Mouse (Mus musculus): ENCODE measurements around the gene a. TPM values are rescaled to one million over a fixed set of nuclear protein-coding genes. Genes with fewer than 3 reads are reported as not detected.
"Not testable (repeated sequence)": the region's sequence is repeated elsewhere in the genome, so short reads cannot be mapped to it uniquely, and the experiment has no call there.

a gene
- total and polyA plus RNA-seq, 3 experiments, result 7.8 to 23.8 (median 10.9) TPM

GRCm38 (mm10) chr2:155012991-155013390 is 221.8 kb downstream of the a start:
- DNase-seq (ENCODE audit: extremely low read depth), result no peak
- Histone ChIP-seq H3K4me3 (replicated peaks in 1 of 3; ENCODE audit: low read depth in 2 of 3, low read length in 2 of 3, poor library complexity in 1 of 3) (no peak overlapping the region), H3K9me3 (replicated peaks; ENCODE audit: low read length) (no peaks in the 10 kb centered on the region), H3K79me2 (replicated peaks; ENCODE audit: control insufficient read depth, extremely low read depth, insufficient read depth, poor library complexity, severe bottlenecking) (no peaks in the 10 kb centered on the region), H3K36me3 (replicated peaks in 1 of 2; ENCODE audit: control insufficient read depth in 1 of 2, insufficient read depth in 1 of 2, low read length in 1 of 2) (no peaks in the 10 kb centered on the region), H3K4me1 (ENCODE audit: control insufficient read depth in 1 of 2, insufficient read depth in 2 of 2) (peaks cover 0 to 8% of the 10 kb centered on the region in 2 experiments; a peak in 1 of 4 replicates), H3K27ac (ENCODE audit: insufficient read depth, low read depth) (no peak overlapping the region), H3K27me3 (replicated peaks) (peaks cover 3% of the 10 kb centered on the region), H3K9ac (ENCODE audit: insufficient read depth, low read depth) (no peak overlapping the region), H3K4me2 (ENCODE audit: insufficient read depth, low read depth, poor library complexity, severe bottlenecking) (no peak overlapping the region)
- dilution Hi-C loops (cut with MboI; ENCODE audit: extremely low pct_ligation_motif_present, extremely low pct_unique_long_range_greater_than_20kb, low sequenced_read_pairs) (no loop called here), in situ Hi-C loops (cut with MboI; ENCODE audit: low pct_ligation_motif_present, low pct_unique_long_range_greater_than_20kb, low sequenced_read_pairs) (no loop called here)
- no peak for TF ChIP-seq SMC3 (IDR thresholded peaks at IDR 0.05; ENCODE audit: low read depth, low read length)
- TF ChIP-seq TBP (conservative IDR thresholded peaks at IDR 0.05; ENCODE audit: low read depth, low read length), result no peak
- no peak for TF ChIP-seq CTCF (conservative IDR thresholded peaks at IDR 0.05 in 1 of 2, IDR thresholded peaks at IDR 0.05 in 1 of 2; ENCODE audit: low read depth in 2 of 2, low read length in 2 of 2)
- TF ChIP-seq ETS1 (conservative IDR thresholded peaks at IDR 0.05; ENCODE audit: low read depth, low read length), result no peak
- no peak for TF ChIP-seq MEF2A (IDR thresholded peaks at IDR 0.05; ENCODE audit: borderline replicate concordance, low read depth, low read length)
- TF ChIP-seq IRF4 (IDR thresholded peaks at IDR 0.05; ENCODE audit: low read depth, low read length), result no peak
- TF ChIP-seq MYC (IDR thresholded peaks at IDR 0.05; ENCODE audit: low read depth, low read length), result no peak
- TF ChIP-seq ZKSCAN1 (IDR thresholded peaks at IDR 0.05; ENCODE audit: borderline replicate concordance, low read depth, low read length), result no peak
- TF ChIP-seq ZMIZ1 (IDR thresholded peaks at IDR 0.05; ENCODE audit: low read depth, low read length), result no peak
- no peak for TF ChIP-seq UBTF (IDR thresholded peaks at IDR 0.05; ENCODE audit: low read depth, low read length)
- TF ChIP-seq KAT2A (IDR thresholded peaks at IDR 0.05; ENCODE audit: insufficient replicate concordance, low read length), result no peak
- TF ChIP-seq NRF1 (IDR thresholded peaks at IDR 0.05; ENCODE audit: low read depth, low read length), result no peak
- TF ChIP-seq ELF1 (IDR thresholded peaks at IDR 0.05; ENCODE audit: low read depth, low read length), result no peak
- no peak for TF ChIP-seq POLR2AphosphoS2 (IDR thresholded peaks at IDR 0.05; ENCODE audit: low read depth, low read length)
- no peak for TF ChIP-seq MAX (IDR thresholded peaks at IDR 0.05; ENCODE audit: low read length)
- TF ChIP-seq TCF12 (IDR thresholded peaks at IDR 0.05; ENCODE audit: low read depth, low read length), result no peak
- TF ChIP-seq USF2 (conservative IDR thresholded peaks at IDR 0.05; ENCODE audit: low read depth, low read length), result no peak

GRCm38 (mm10) chr2:155016751-155017150 is 225.5 kb downstream of the a start:
- DNase-seq (ENCODE audit: extremely low read depth); H3K9ac ChIP-seq (ENCODE audit: insufficient read depth, low read depth); H3K27ac ChIP-seq (ENCODE audit: insufficient read depth, low read depth); H3K27me3 ChIP-seq (replicated peaks); H3K4me2 ChIP-seq (ENCODE audit: insufficient read depth, low read depth, poor library complexity, severe bottlenecking); dilution Hi-C loops (cut with MboI; ENCODE audit: extremely low pct_ligation_motif_present, extremely low pct_unique_long_range_greater_than_20kb, low sequenced_read_pairs); H3K36me3 ChIP-seq (replicated peaks in 1 of 2; ENCODE audit: control insufficient read depth in 1 of 2, insufficient read depth in 1 of 2, low read length in 1 of 2); H3K4me3 ChIP-seq (replicated peaks in 1 of 3; ENCODE audit: low read depth in 2 of 3, low read length in 2 of 3, poor library complexity in 1 of 3); in situ Hi-C loops (cut with MboI; ENCODE audit: low pct_ligation_motif_present, low pct_unique_long_range_greater_than_20kb, low sequenced_read_pairs); H3K79me2 ChIP-seq (replicated peaks; ENCODE audit: control insufficient read depth, extremely low read depth, insufficient read depth, poor library complexity, severe bottlenecking); H3K9me3 ChIP-seq (replicated peaks; ENCODE audit: low read length): not testable (repeated sequence)
- H3K4me1 ChIP-seq (ENCODE audit: control insufficient read depth in 1 of 2, insufficient read depth in 2 of 2), result peaks cover 5 to 11% of the 10 kb centered on the region in 2 experiments; a peak in 3 of 4 replicates

- dilution Hi-C loops (cut with MboI; ENCODE audit: extremely low pct_ligation_motif_present, extremely low pct_unique_long_range_greater_than_20kb, low sequenced_read_pairs); H3K9me3 ChIP-seq (replicated peaks; ENCODE audit: low read length); H3K27me3 ChIP-seq (replicated peaks); in situ Hi-C loops (cut with MboI; ENCODE audit: low pct_ligation_motif_present, low pct_unique_long_range_greater_than_20kb, low sequenced_read_pairs); H3K79me2 ChIP-seq (replicated peaks; ENCODE audit: control insufficient read depth, extremely low read depth, insufficient read depth, poor library complexity, severe bottlenecking); DNase-seq (ENCODE audit: extremely low read depth); H3K36me3 ChIP-seq (replicated peaks in 1 of 2; ENCODE audit: control insufficient read depth in 1 of 2, insufficient read depth in 1 of 2, low read length in 1 of 2): not testable (repeated sequence)
- H3K27ac ChIP-seq (ENCODE audit: insufficient read depth, low read depth), result peak within 1 kb of the TSS; percentile 94
- H3K4me2 ChIP-seq (ENCODE audit: insufficient read depth, low read depth, poor library complexity, severe bottlenecking), result peak within 1 kb of the TSS; percentile 66
- peak within 1 kb of the TSS; percentile 44 to 60 (median 51) for H3K4me3 ChIP-seq (replicated peaks in 1 of 3; ENCODE audit: low read depth in 2 of 3, low read length in 2 of 3, poor library complexity in 1 of 3)
- peak within 1 kb of the TSS; percentile 79 for H3K9ac ChIP-seq (ENCODE audit: insufficient read depth, low read depth)
- H3K4me1 ChIP-seq (ENCODE audit: control insufficient read depth in 1 of 2, insufficient read depth in 2 of 2), result peaks cover 7 to 11% of the 10 kb centered on the region in 2 experiments; a peak in 3 of 4 replicates
These were observed 227.1 kb downstream of the a start, which contains the start of gene Gm14226 for GRCm38 (mm10) chr2:155018251-155018755. Gene Gm14226, plus strand, starts transcription at chr2:155018266.

Data from CH12.LX (cell line).